Mouse (Mus musculus) cerebellum, adult 18-20 months (tissue): ENCODE data around the gene Cd59b.
A peak's percentile ranks its signal among the peaks of the same experiment; 100 is the strongest.
"Not testable (repeated sequence)": the region's sequence is repeated elsewhere in the genome, so short reads cannot be mapped to it uniquely, and the experiment has no call there.

ENCODE experiments used
- DNase-seq, 2 experiments: peaks; one replicate each; pipeline ENCODE4 v3.0.0; 2021

Cd59b gene

DNA sequence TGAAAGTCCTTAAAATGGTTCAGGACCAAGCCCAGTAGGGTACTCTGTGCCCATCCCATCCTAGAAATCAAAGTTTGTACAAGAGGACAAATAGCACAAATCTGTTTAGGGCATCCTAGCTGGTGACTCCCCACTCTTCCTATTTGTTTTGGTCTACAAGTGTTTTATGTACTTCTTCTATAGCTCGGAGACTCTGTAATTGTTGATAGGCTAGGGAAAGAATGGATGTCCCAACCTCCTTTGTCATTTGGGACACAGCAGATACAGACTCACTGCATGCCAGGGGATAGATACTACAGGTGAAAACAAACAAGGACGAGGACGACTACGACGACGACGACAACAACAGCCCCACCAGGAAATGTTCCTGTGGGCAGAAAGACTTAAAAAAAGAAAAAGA, 1.2 kb upstream of the Cd59b start, which contains the start of gene Gm10799:
Gm10799 (minus strand) TSS at position 101 of the 400 bp plus-strand sequence.
- not testable (repeated sequence) for DNase-seq

DNA sequence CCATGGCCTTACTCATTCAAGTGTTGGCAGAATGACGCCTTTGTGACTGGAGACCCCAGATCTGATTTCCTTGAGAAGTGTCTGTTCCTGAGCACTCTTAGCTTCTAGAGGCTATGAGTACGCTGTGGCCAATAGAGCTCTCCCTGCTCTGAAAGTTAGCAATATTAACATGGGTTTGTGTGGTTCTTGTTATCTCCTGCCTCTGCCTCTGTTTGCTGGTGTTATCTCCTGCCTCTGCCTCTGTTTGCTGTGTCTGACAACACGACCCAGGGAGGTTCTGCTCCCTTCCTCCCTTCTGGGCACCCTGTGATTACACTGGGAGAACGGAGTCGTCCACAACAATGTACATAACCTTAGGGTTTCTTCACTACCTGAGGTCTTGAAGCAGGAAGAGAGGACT, 8.6 kb downstream of the Cd59b start:
- DNase-seq, result not testable (repeated sequence)

DNA sequence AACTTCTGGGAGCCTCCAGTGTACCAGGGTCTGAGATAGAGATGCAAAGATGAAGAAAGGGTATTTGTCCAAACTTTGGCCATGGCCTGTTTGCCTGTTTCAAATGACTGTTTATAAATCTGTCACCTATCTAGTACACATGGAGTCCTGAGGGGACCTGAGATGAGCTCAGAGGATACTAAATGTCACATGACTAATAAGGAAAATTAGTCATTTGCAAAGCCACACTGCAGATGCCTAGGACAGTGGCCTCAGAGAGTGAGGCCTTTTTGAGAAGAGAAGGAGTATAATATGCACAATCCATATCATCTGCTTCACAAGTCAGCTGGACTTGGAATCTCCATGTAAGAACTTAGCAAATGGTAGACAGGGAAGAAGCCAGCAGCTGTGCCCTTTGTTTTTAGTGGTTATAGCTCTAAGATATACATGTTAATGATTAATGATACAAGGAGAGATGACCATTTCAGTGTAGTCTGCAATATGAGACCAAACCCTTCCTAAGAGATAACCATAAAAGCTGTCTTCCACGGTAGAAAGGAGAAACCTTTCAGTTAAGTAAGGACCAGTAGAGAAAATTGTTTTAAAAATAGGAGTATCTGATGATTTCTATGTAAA, 11.9 kb downstream of the Cd59b start:
- DNase-seq, result not testable (repeated sequence)

DNA sequence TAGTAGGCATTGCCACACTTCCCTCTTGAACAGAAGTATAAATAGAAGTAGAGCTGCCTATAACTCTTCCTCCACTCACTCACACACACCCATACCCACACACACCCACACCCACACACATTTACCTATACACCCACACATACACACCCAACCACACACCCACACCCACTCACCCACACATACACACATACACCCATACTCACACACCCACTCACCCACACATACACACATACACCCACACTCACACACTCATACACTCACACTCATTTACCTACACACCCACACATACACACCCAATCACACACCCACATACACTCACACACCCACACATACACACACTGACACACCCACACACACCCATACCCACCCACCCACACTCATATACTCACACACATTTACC, 12.8 kb downstream of the Cd59b start:
- DNase-seq, result no peak

DNA sequence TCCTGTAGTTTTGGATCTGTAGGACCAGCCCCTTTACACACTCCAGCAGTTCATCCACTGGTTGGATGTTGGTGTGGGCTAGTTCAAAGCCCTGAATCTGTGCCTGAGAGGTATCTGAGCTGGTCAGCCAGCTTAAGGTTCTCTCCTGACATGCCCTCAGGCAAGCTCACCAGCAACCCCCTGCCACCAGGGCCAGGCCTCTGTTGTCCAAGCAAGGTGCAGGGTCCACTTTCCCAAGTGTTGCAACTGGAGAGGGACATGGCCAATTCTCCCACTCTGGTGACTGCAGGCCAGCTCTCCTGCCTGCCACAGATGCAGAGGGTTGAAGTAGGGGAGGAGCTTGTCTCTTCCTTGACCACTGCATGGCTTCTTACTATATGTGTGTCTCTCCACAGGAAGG, 14.4 kb downstream of the Cd59b start:
- DNase-seq, result not testable (repeated sequence)

DNA sequence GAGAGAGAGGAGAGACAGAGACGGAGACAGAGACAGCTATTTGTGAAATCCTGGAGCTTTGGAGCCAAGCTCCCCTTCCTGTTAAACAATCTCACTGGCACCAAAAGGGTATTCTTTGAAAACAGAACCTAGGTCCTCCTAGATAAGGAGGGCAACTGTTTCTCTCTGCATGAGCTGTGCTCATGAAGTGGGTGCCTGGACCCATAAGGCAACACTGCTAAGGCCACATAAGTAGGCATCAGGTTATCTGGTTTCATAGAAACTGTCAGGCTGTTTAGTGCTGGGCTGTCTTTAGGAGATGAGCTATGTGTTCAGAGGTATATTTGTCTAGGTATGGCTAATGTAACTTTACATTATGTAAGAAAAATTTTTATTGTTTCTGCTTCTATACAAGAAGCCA, 17.9 kb downstream of the Cd59b start:
- not testable (repeated sequence) for DNase-seq

DNA sequence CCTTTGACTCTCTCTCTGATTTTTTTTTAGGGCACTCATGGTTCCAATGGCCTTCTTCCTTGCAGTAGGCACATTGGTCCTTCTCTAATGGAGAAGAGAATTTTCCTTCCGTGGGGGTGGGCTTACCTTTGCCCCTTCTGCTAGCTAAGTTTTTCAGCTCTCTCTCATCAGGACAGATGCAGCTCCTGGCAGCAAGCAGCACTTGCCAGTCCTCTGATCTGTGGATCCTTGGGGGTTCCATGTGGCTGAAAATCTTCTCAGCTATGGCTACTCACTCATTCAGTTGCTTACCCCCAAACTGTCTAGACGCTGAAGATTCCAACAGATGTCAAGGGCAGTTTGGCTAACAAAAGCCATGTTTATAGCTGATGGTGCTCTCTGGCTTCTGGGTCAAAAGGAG, 23.7 kb downstream of the Cd59b start:
- DNase-seq, result no peak

DNA sequence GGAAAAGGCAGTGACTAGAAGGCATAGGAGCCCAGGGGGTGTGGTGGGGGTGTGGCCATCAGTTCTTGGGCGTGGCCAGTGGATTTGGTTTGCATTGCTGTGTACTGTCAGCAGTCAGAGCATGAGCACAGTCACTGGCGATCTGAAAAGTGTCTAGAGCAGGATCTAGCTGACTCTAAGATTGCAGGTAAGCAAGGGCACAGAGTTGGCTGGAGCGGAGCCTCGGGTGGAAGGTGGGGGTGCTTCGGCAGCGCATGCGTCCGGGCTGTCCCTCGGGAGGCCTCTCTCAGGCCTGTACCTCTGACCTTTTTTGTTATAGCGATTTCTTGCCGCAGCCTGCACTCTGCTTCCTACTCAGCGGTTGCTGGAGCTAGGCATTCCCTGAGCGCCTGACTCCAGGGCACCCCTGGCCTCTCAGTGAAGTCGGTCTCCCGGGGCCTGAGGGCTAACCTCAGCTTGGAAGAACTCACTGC, 26.1 kb downstream of the Cd59b start, which contains the start of gene Cd59a:
Cd59a (plus strand) TSS at position 61 of the 473 bp plus-strand sequence.
- peak; percentile 76 to 81 for DNase-seq

DNA sequence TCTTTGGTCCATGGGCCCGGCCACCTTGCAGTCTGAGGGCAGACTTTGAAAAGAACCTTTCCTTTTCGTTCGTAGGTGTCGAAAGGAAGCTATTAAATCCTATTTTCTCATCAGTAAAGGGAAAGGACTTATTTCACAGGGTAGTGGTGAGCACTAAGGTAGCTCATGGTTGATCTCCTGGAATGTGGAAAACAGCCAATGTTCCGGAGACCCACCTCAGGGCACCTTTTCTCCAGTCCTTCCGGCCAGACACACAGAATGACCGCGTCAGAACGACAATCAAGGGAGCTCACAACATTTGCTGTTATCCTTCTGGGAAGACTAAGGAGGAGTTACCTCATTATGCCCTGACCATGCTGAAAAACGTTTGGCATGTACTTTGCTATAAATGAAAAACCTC, 26.6 kb downstream of the Cd59b start:
- no peak for DNase-seq

DNA sequence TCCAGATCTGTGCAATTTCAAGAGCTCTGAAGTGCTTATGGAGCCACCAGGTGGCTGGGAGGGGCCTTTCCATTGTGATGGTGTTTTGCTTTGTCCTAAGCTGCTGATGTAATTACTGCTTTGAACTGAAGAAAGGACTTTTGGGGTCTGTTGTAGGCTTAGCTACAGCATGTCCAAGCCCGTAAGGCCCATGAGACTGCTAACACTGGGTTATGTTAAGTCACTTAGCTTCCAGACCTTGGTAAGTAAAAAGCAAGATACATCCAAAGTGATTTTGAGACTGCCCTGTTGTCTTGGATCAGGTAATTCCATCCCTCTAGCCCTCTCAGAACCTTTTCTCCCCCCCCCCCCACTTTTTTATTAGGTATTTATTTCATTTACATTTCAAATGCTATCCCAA, 27.1 kb downstream of the Cd59b start:
- not testable (repeated sequence) for DNase-seq

DNA sequence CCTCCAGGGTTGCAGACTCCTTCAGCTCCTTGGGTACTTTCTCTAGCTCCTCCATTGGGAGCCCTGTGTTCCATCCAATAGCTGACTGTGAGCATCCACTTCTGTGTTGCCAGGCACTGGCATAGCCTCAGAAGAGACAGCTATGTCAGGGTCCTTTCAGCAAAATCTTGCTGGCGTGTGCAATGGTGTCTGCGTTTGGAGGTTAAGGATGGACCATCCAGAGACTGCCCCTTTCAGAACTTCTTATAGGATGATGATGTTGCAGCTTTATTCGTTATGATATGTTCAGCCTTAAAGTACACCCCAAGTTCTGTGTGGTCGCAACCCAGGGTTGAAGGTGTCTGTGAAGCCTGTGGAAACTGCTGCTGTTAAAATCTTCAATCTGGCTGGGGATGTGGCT, 27.7 kb downstream of the Cd59b start:
- not testable (repeated sequence) for DNase-seq

DNA sequence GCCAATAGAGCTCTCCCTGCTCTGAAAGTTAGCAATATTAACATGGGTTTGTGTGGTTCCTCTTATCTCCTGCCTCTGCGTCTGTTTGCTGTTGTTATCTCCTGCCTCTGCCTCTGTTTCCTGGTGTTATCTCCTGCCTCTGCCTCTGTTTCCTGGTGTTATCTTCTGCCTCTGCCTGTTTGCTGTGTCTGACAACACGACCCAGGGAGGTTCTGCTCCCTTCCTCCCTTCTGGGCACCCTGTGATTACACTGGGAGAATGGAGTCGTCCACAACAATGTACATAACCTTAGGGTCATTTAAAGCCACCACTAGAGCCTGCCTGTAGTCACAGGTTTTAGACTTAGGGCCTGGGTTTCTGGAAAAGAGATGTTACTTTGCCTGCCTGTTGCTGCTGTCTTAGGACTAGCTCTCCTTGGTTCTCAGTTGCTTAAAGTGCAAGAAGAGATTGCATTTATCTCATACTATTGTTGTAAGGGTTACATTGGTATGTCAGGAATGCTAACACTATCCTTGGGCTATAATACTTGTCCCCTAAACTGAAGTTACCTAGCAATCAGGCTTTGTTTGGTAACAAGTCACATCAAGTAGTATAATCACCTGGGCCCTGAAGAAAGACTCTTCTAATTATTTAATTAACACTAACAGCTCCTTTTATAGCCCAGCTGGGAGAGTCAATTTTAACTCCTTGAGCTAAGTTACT, 29.0 kb downstream of the Cd59b start:
- DNase-seq, result no peak

DNA sequence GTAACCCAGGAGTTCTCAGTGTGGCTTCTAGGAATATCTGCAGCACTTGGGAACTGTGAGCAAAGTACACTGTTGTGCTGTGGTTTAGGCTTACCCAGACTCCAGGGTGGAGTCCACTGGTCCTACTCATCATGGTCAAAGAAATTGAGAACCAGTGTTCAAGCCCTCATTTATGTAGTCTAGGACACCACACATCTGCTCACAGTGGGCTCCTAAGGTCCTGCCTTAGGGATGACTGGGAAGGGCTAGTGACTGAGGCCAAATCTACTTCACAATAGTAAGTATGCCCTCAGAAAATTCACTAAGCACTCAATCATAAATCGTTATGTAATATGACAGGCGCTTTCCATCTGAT, 29.6 kb downstream of the Cd59b start:
- DNase-seq, result no peak

DNA sequence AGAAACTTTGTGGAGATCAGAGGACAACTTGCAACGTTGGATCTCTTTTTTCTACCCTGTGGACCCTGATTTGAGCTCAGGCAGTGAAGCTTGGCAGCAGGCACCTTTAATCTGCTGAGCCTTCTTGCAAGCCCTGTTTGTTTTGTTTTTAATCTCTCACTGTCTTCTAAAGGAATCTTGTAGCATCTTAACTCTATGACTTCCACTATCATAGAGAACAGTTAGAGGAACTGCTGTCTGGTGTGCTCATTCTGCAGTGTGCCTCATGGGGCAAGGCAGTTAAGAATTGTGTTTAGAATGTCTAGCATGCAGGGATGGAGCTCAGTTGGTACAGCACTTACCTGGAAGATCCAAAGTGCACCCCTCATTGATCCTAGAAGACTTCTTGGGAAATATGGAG, 30.3 kb downstream of the Cd59b start:
- DNase-seq, result no peak

DNA sequence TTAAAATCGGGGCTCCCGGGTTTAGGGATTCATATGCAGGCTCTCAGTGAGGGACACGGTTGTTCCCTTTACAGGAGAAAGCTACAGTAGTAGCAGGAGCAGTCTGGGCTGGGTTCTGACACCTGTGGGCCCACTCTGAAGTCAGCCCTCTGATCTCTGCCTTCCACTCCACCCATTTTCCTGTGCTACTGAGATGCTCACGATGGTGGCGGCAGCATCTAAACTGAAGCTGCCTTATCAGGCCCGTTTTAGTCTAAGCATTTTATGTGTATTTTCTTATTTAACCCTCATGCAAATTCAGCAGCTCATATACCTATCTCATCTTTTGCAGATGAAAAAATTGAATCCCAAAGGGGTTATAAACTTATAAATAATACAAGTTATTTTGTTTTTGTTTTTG, 35.2 kb downstream of the Cd59b start:
- DNase-seq, result no peak

DNA sequence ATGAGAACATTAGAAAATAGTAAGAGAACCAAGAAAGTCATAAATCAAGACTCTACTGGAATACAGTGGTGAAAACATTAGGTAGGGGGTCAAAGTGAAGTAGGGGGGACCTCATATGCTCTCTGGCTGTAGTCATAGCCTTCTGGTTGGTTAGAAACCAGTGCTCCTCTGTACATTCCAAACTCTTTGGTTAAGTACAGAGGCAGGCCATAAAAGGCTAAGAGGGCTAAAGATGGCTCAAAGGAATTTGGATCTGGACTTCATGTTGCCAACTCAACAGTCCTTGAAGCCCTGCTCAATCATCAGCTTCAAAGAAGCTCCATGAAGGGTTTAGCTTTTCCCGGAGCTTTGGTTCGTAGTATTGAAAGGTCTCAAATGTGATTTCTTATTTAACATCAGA, 39.4 kb downstream of the Cd59b start:
- DNase-seq, result not testable (repeated sequence)

DNA sequence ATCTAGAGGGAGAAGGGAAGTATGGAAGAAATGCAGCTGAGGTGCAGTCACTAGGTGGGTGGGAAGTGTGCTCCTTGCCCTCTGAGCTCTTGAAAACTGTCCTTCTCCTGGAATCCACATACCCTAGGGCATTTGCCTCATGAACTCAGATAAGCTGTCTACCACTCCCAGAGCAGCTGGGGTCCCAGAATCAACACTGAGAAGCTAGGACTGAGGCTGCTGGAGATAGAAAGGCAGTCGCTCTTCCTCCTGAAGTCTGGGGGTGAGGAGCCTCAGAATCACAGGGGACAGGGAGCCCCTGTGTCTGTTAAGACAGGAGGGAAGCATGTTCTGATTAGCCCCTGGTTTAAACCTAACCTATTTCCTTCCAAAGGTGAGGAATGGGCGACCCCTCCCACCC, 39.9 kb downstream of the Cd59b start:
- DNase-seq, result no peak

DNA sequence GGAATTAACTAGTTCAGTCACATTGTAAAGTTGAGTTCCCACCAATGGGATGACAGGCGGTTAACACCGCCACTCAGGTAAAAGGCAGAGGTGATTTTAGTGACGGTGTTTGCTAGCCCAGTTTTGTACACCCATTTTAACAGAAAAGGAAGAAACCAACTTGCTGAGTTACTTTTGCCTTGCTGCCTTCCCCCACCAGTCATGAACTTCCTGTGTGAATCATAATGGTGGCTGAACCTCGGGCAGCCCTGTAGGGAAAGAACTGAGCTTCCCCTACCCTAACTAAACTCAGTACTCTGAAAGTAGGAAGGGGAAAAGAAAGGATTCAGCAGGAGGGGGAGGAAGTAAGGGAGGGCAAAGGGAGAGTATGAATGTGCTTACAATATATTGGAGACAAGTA, 40.4 kb downstream of the Cd59b start:
- DNase-seq, result no peak

DNA sequence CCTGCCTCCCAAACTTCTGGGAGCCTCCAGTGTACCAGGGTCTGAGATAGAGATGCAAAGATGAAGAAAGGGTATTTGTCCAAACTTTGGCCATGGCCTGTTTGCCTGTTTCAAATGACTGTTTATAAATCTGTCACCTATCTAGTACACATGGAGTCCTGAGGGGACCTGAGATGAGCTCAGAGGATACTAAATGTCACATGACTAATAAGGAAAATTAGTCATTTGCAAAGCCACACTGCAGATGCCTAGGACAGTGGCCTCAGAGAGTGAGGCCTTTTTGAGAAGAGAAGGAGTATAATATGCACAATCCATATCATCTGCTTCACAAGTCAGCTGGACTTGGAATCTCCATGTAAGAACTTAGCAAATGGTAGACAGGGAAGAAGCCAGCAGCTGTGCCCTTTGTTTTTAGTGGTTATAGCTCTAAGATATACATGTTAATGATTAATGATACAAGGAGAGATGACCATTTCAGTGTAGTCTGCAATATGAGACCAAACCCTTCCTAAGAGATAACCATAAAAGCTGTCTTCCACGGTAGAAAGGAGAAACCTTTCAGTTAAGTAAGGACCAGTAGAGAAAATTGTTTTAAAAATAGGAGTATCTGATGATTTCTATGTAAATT, 41.6 kb downstream of the Cd59b start:
- DNase-seq, result not testable (repeated sequence)

DNA sequence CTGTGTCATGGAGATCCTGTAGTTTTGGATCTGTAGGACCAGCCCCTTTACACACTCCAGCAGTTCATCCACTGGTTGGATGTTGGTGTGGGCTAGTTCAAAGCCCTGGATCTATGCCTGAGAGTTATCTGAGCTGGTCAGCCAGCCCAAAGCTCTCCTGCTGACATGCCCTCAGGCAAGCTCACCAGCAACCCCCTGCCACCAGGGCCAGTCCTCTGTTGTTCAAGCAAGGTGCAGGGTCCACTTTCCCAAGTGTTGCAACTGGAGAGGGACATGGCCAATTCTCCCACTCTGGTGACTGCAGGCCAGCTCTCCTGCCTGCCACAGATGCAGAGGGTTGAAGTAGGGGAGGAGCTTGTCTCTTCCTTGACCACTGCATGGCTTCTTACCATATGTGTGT, 43.9 kb downstream of the Cd59b start:
- DNase-seq, result not testable (repeated sequence)

DNA sequence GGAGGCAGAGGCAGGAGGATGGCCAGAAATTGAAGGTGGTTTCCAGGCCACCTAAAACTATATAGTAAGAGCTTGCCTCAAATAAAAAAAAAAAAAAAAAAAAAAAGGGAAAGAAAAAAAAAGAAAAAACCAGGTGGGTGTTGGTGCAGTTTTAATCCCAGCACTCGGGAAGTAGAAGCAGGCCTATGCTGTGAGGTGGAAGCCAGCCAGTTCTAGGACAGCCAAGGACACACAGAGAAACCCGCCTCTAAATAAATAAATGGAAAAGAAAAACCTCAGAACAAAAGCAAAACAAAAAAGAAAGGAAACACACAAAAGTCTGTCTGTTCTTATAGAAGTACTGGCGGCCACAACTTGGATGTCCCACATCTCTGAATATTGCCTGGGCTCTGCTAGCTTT, 45.2 kb downstream of the Cd59b start:
- DNase-seq, result no peak

DNA sequence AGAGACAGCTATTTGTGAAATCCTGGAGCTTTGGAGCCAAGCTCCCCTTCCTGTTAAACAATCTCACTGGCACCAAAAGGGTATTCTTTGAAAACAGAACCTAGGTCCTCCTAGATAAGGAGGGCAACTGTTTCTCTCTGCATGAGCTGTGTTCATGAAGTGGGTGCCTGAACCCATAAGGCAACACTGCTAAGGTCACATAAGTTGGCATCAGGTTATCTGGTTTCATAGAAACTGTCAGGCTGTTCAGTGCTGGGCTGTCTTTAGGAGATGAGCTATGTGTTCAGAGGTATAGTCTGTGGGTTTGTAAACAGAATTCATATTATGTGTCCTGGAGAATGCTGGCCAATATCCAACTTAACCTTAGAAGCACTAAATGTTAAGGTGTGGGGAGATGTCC, 47.5 kb downstream of the Cd59b start:
- not testable (repeated sequence) for DNase-seq

DNA sequence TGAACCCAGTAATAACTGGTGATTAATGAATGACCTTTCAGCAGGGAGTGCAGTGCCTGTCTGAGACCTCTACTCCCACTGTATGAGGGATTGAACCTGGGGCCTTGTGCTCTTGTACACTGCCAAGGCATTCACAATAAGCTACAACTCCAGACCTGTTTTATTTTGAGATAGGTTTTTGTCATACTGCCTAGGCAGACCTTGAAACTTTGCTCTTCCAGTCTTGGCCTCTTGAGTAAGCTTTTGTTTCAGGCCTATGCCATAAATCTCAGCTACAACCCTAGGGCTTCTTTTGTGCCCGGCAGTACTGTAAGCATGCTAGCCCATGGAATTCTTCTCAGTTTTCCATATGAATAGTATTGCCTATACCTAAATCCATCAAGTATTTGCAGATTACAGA, 49.4 kb downstream of the Cd59b start:
- no peak for DNase-seq

DNA sequence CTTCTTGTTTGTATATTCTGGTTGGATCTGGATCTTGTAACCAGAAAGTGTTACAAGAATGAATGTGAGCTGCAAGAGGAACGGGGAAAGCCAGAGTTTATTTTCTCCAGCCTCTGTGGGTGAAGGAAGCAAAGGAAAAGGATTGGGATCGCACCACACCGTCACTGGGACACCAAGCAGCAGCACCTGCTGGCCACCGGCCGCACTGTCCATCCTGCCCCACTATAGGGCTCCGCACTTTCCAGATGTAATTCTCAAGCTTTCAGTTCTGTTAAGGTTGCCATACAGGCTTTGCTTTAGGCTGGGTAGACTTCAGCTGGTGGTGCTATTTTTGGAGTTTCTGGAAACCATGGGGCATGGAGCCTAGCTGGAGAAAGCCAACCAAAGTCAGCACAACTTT, 50.7 kb downstream of the Cd59b start:
- no peak for DNase-seq
